Mouse (Mus musculus): ENCODE measurements around the gene Sft2d1.

GRCm38 (mm10) chr17:8316251-8316650 is 5.3 kb downstream of the Sft2d1 start:
- no peak for TF ChIP-seq POLR2A (IDR thresholded peaks at IDR 0.05; ENCODE audit: borderline replicate concordance, extremely low read depth, low read depth, low read length)
- peak; percentile 63; the same call in 1 of the 2 replicates for TF ChIP-seq CTCF (IDR thresholded peaks at IDR 0.05; ENCODE audit: insufficient read depth, low read length)

All from lung, adult 2 months (tissue).